9 mouse cellular contexts compared by ENCODE assay signal in the genomic region with DNA sequence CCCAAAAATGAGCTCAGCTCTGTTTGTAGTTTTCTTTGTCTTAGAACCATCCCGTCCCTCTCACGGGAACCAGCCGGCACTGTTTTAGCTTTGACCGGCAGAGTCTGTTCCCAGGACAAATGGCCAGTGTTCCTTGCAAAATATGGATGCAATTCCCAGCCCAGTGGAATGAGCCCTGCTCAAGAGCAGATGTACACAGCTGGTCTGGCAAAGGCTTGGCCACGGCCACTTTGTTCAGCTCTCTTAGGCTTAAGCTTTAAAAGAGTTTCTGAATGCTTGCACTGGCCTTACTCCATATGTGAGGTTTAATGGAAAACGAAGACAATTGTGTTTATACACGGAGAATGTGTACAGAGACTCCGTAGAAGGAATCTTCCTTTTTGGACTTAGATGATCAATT.
DNase-seq lines count a peak whose midpoint lies in the region; ATAC-seq and TF ChIP-seq lines count a peak whose summit lies in the region.
"Had no signal": no experiment of that assay in that cellular context is flagged by ENCODE, and none has a peak within 500 bp of the region (broad histone marks: within the 10 kb centered on the region; RNA-seq: fewer than 3 reads in every experiment).

No protein-coding gene starts in this region.

- peak; percentile 44; the same call in 1 of the 2 replicates for ATAC-seq in midbrain, embryonic 12.5 days (ENCODE audit: low FRiP score, low read depth)
- ATAC-seq in midbrain, embryonic 15.5 days (replicated peaks) = no peak
- ATAC-seq in limb, embryonic 14.5 days (ENCODE audit: low FRiP score, low read depth) = peak; percentile 80
- ATAC-seq in forebrain, embryonic 15.5 days (replicated peaks) = no peak

- no peak overlapping the region for H3K9ac ChIP-seq in midbrain, embryonic 12.5 days (replicated peaks)
- no peak overlapping the region for H3K9ac ChIP-seq in midbrain, embryonic 15.5 days
- H3K9ac ChIP-seq in limb, embryonic 14.5 days (ENCODE audit: low read depth, low read length, severe bottlenecking) = no peak overlapping the region
- H3K9ac ChIP-seq in forebrain, embryonic 15.5 days (replicated peaks) = no peak overlapping the region
- H3K9ac ChIP-seq: liver, embryonic 13.5 days had no signal

- intact Hi-C loops in heart, postnatal 10 days (cut with DNase I) = no loop called here

- H3K27ac ChIP-seq in midbrain, embryonic 12.5 days (replicated peaks) = no peak overlapping the region
- no peak overlapping the region for H3K27ac ChIP-seq in midbrain, embryonic 15.5 days
- H3K27ac ChIP-seq in limb, embryonic 14.5 days (replicated peaks; ENCODE audit: low read depth, low read length) = no peak overlapping the region
- H3K27ac ChIP-seq in forebrain, embryonic 15.5 days (replicated peaks) = no peak overlapping the region; the same call in 1 of the 2 replicates
- H3K27ac ChIP-seq: liver, embryonic 13.5 days had no signal

- no peaks in the 10 kb centered on the region for H3K27me3 ChIP-seq in midbrain, embryonic 12.5 days
- no peaks in the 10 kb centered on the region for H3K27me3 ChIP-seq in midbrain, embryonic 15.5 days (replicated peaks)
- no peaks in the 10 kb centered on the region for H3K27me3 ChIP-seq in limb, embryonic 14.5 days (ENCODE audit: control insufficient read depth, insufficient read depth, low read length)
- H3K27me3 ChIP-seq in forebrain, embryonic 15.5 days = no peaks in the 10 kb centered on the region
- H3K27me3 ChIP-seq: liver, embryonic 13.5 days had no signal

- no peak overlapping the region for H3K4me3 ChIP-seq in midbrain, embryonic 12.5 days
- H3K4me3 ChIP-seq in midbrain, embryonic 15.5 days = no peak overlapping the region
- H3K4me3 ChIP-seq in limb, embryonic 14.5 days (replicated peaks; ENCODE audit: low read length) = no peak overlapping the region
- H3K4me3 ChIP-seq in forebrain, embryonic 15.5 days = no peak overlapping the region
- H3K4me3 ChIP-seq: liver, embryonic 13.5 days had no signal

- WGBS in midbrain, embryonic 12.5 days = 43% methylated on average over 8 of the region's 8 CpGs
- WGBS in midbrain, embryonic 15.5 days = 46% methylated on average over 8 of the region's 8 CpGs
- 57% methylated on average over 8 of the region's 8 CpGs for WGBS in limb, embryonic 14.5 days
- 54% methylated on average over 8 of the region's 8 CpGs for WGBS in forebrain, embryonic 15.5 days

- H3K4me2 ChIP-seq in midbrain, embryonic 12.5 days (replicated peaks) = no peak overlapping the region
- H3K4me2 ChIP-seq in midbrain, embryonic 15.5 days = no peak overlapping the region
- H3K4me2 ChIP-seq in limb, embryonic 14.5 days (replicated peaks; ENCODE audit: low read depth, low read length, severe bottlenecking) = no peak overlapping the region
- H3K4me2 ChIP-seq in forebrain, embryonic 15.5 days (replicated peaks) = no peak overlapping the region
- H3K4me2 ChIP-seq: liver, embryonic 13.5 days had no signal

- peak; percentile 84 to 87 for DNase-seq in heart, postnatal 10 days
- DNase-seq in limb, embryonic 14.5 days (ENCODE audit: low spot score) = peak; percentile 75
- peak; percentile 27 for DNase-seq in urinary bladder, postnatal 25 days (ENCODE audit: low spot score)
- no peak for DNase-seq in cerebellum, adult 9-11 months
- no peak for DNase-seq in adrenal gland, adult 8-10 months
- DNase-seq: liver, embryonic 13.5 days had no signal

- no peaks in the 10 kb centered on the region for H3K9me3 ChIP-seq in midbrain, embryonic 12.5 days
- no peaks in the 10 kb centered on the region for H3K9me3 ChIP-seq in midbrain, embryonic 15.5 days
- no peaks in the 10 kb centered on the region for H3K9me3 ChIP-seq in limb, embryonic 14.5 days (ENCODE audit: control insufficient read depth, low read length)
- H3K9me3 ChIP-seq in forebrain, embryonic 15.5 days = no peaks in the 10 kb centered on the region
- H3K9me3 ChIP-seq: liver, embryonic 13.5 days had no signal

- no peak for TF ChIP-seq POLR2A in limb, embryonic 14.5 days (IDR thresholded peaks at IDR 0.05; ENCODE audit: borderline replicate concordance, extremely low read depth, insufficient read depth, insufficient read length)

- H3K36me3 ChIP-seq in midbrain, embryonic 12.5 days = no peaks in the 10 kb centered on the region
- no peaks in the 10 kb centered on the region for H3K36me3 ChIP-seq in midbrain, embryonic 15.5 days (replicated peaks)
- no peaks in the 10 kb centered on the region for H3K36me3 ChIP-seq in limb, embryonic 14.5 days (ENCODE audit: control insufficient read depth, insufficient read depth, low read length)
- H3K36me3 ChIP-seq in forebrain, embryonic 15.5 days = no peaks in the 10 kb centered on the region
- H3K36me3 ChIP-seq: liver, embryonic 13.5 days had no signal

- H3K4me1 ChIP-seq in midbrain, embryonic 12.5 days = peaks cover 7% of the 10 kb centered on the region; the same call in 1 of the 2 replicates
- H3K4me1 ChIP-seq in midbrain, embryonic 15.5 days = no peaks in the 10 kb centered on the region
- 0 out of 2 replicates have a peak, but pooled peaks cover 3% of the 10 kb centered on the region for H3K4me1 ChIP-seq in limb, embryonic 14.5 days (ENCODE audit: control insufficient read depth, insufficient read depth, low read length)
- peaks cover 9% of the 10 kb centered on the region for H3K4me1 ChIP-seq in forebrain, embryonic 15.5 days
- H3K4me1 ChIP-seq: liver, embryonic 13.5 days had no signal

Comparison
In these comparisons a context has a peak if more than half of its experiments do, and no peak if none do; other contexts are left out.
1. ATAC-seq: peak in midbrain, embryonic 12.5 days (single experiment) and limb, embryonic 14.5 days (single experiment); none in midbrain, embryonic 15.5 days (single experiment) and forebrain, embryonic 15.5 days (single experiment).
2. DNase-seq: peak in heart, postnatal 10 days (2 of 2), limb, embryonic 14.5 days (single experiment) and urinary bladder, postnatal 25 days (single experiment); none in cerebellum, adult 9-11 months (single experiment) and adrenal gland, adult 8-10 months (single experiment).